In the genomic region with DNA sequence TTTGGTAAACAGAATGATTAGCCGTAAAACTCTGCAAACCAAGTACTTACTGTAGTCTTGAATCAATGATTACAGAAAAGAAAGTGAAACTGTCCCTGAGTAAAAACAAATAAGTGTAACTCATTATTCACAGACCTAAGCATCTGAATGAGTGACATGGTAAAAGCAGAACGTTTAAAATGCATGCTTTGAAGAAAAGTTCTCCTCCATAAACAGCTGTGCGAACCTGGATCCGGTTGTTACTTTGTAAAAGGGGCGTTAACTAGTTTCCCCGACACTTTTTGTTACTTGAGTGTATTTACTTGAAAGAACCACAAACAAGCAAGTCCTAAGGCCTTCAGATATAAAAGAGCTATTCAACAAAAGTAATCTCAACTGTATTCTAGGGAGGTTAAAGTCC, we compare ENCODE assay signal across 8 mouse cellular contexts. TPM values are rescaled to one million over a fixed set of nuclear protein-coding genes. Genes with fewer than 3 reads are reported as not detected.
A peak's percentile ranks its signal among the peaks of the same experiment; 100 is the strongest.
DNase-seq lines count a peak whose midpoint lies in the region; ATAC-seq and TF ChIP-seq lines count a peak whose summit lies in the region.

No protein-coding gene starts in this region.

- H3K4me1 ChIP-seq in G1E (ENCODE audit: insufficient read depth, low read depth, low read length) = peaks cover 21% of the 10 kb centered on the region
- no peaks in the 10 kb centered on the region; the same call in 1 of the 2 replicates for H3K4me1 ChIP-seq in hindbrain, embryonic 11.5 days (replicated peaks; ENCODE audit: control insufficient read depth, insufficient read depth, low read length)
- H3K4me1 ChIP-seq in midbrain, embryonic 14.5 days (ENCODE audit: control insufficient read depth, insufficient read depth, low read length) = peaks cover 17% of the 10 kb centered on the region

- TF ChIP-seq CTCF in G1E (IDR thresholded peaks at IDR 0.05; ENCODE audit: low read depth, low read length) = no peak

- H3K9ac ChIP-seq in hindbrain, embryonic 11.5 days (ENCODE audit: low read depth, low read length) = peak overlapping the region; percentile 98
- H3K9ac ChIP-seq in midbrain, embryonic 14.5 days (replicated peaks; ENCODE audit: low read length) = peak overlapping the region; percentile 95; the same call in 1 of the 2 replicates

- H3K27me3 ChIP-seq in G1E (ENCODE audit: insufficient read depth, low read length) = peaks cover 12% of the 10 kb centered on the region; the same call in 1 of the 2 replicates
- no peaks in the 10 kb centered on the region for H3K27me3 ChIP-seq in hindbrain, embryonic 11.5 days (ENCODE audit: control insufficient read depth, insufficient read depth, low read length)
- H3K27me3 ChIP-seq in midbrain, embryonic 14.5 days (ENCODE audit: control insufficient read depth, insufficient read depth, low read length) = no peaks in the 10 kb centered on the region

- no peak for ATAC-seq in G1E (ENCODE audit: extremely low read depth, insufficient number of reproducible peaks, low FRiP score, poor library complexity, severe bottlenecking)
- ATAC-seq in hindbrain, embryonic 11.5 days (ENCODE audit: low FRiP score) = no peak
- ATAC-seq in midbrain, embryonic 14.5 days (ENCODE audit: low FRiP score, low TSS enrichment) = no peak

- peaks cover 21% of the 10 kb centered on the region for H3K36me3 ChIP-seq in G1E (replicated peaks)
- peaks cover 3% of the 10 kb centered on the region; the same call in 1 of the 2 replicates for H3K36me3 ChIP-seq in hindbrain, embryonic 11.5 days (ENCODE audit: control insufficient read depth, insufficient read depth, low read length)
- H3K36me3 ChIP-seq in midbrain, embryonic 14.5 days (ENCODE audit: control insufficient read depth, insufficient read depth, low read length) = peaks cover 21% of the 10 kb centered on the region

- no peak overlapping the region for H3K27ac ChIP-seq in hindbrain, embryonic 11.5 days (ENCODE audit: low read depth, low read length)
- no peak overlapping the region for H3K27ac ChIP-seq in midbrain, embryonic 14.5 days (replicated peaks; ENCODE audit: low read depth, low read length)

- H3K9me3 ChIP-seq in G1E (replicated peaks) = no peaks in the 10 kb centered on the region
- no peaks in the 10 kb centered on the region for H3K9me3 ChIP-seq in hindbrain, embryonic 11.5 days (ENCODE audit: control insufficient read depth, low read length)
- no peaks in the 10 kb centered on the region for H3K9me3 ChIP-seq in midbrain, embryonic 14.5 days (ENCODE audit: control insufficient read depth, low read length)

- 16% methylated on average over 6 of the region's 6 CpGs for WGBS in hindbrain, embryonic 11.5 days
- WGBS in midbrain, embryonic 14.5 days = 15% methylated on average over 6 of the region's 6 CpGs

- peak; percentile 23 for DNase-seq in kidney, adult 9 months
- no peak for DNase-seq in kidney, postnatal 14 days
- DNase-seq in G1E (ENCODE audit: low spot score) = no peak
- no peak for DNase-seq in hindbrain, embryonic 11.5 days (ENCODE audit: low spot score)
- peak; percentile 4 for DNase-seq in midbrain, embryonic 14.5 days
- no peak for DNase-seq in cerebellum, postnatal 10 days
- no peak for DNase-seq in spleen, postnatal 14 days (ENCODE audit: low spot score in 2 of 2)
- DNase-seq in yolk sac, embryonic 10.5 days (ENCODE audit: low spot score) = no peak

- H3K4me3 ChIP-seq in G1E (ENCODE audit: low read depth, low read length) = peak overlapping the region; percentile 85; the same call in 1 of the 2 replicates
- peak overlapping the region; percentile 96 for H3K4me3 ChIP-seq in hindbrain, embryonic 11.5 days (ENCODE audit: low read depth, low read length)
- peak overlapping the region; percentile 96 for H3K4me3 ChIP-seq in midbrain, embryonic 14.5 days (replicated peaks; ENCODE audit: low read depth, low read length)

- H3K4me2 ChIP-seq in hindbrain, embryonic 11.5 days (replicated peaks; ENCODE audit: low read depth, low read length) = peak overlapping the region; percentile 80
- H3K4me2 ChIP-seq in midbrain, embryonic 14.5 days (ENCODE audit: low read length) = peak overlapping the region; percentile 88

RNA-seq across cellular contexts. Expression of gene Usp42, which starts 1.2 kb away (rescaled TPM):
- total RNA-seq in G1E (2014; fragmentation: Nextera tagmentation) (34.7 and 39.2 TPM in 2 replicates), G1E (2017) (5.6 and 5.8 TPM in 2 replicates)
- 21.3 and 23.4 TPM in 2 replicates for polyA plus RNA-seq in G1E (2012)
- 29.6 and 30.9 TPM in 2 replicates for polyA plus RNA-seq in hindbrain, embryonic 11.5 days (2014; fragmentation: Nextera tagmentation; extraction: Ambion mirVana)
- polyA plus RNA-seq in midbrain, embryonic 14.5 days (2014; fragmentation: Nextera tagmentation; extraction: Ambion mirVana) = 33.9 and 34.3 TPM in 2 replicates

Comparison
In these comparisons a context has a peak if more than half of its experiments do, and no peak if none do; other contexts are left out.
1. DNase-seq: peak in kidney, adult 9 months (single experiment) and midbrain, embryonic 14.5 days (single experiment); none in kidney, postnatal 14 days (single experiment), G1E (single experiment), hindbrain, embryonic 11.5 days (single experiment), cerebellum, postnatal 10 days (0 of 2), spleen, postnatal 14 days (0 of 2) and yolk sac, embryonic 10.5 days (single experiment).
2. Peak in every context shown above with its lines, with median percentiles within 50 percentile points of each other: H3K4me3 ChIP-seq.